Mouse (Mus musculus) MEL (cell line): ENCODE measurements around the gene Il16. TPM values are rescaled to one million over a fixed set of nuclear protein-coding genes. Genes with fewer than 3 reads are reported as not detected.

ENCODE experiments used
- DNase-seq: peaks from one replicate; pipeline ENCODE4 v3.0.0; 2011; ENCODE audit warnings: low read depth, low spot score
- H3K27ac ChIP-seq: 2 replicates; pipeline ENCODE4 v1.5.1; 2012; ENCODE audit warnings: low read depth, mild to moderate bottlenecking, control low read depth, low read length, moderate library complexity; ENCODE audit not compliant: control insufficient read depth
- H3K27me3 ChIP-seq, 2 experiments: fragments of 150-350 bp in 1 of 2; sonication (generic) in 1 of 2; 2 replicates each; pipeline ENCODE4 v1.6.1; 2012; ENCODE audit warnings: low read length in 2 of 2, mild to moderate bottlenecking in 2 of 2, improper control_type of control experiment in 1 of 2, moderate library complexity in 1 of 2; ENCODE audit not compliant: insufficient read depth in 2 of 2, control insufficient read depth in 1 of 2
- H3K36me3 ChIP-seq, 2 experiments: 2 replicates each; pipeline ENCODE4 v1.6.1; 2012 to 2014; ENCODE audit warnings: low read length in 2 of 2, improper control_type of control experiment in 1 of 2, inconsistent platforms in 1 of 2, mild to moderate bottlenecking in 1 of 2; ENCODE audit not compliant: insufficient read depth in 2 of 2, control insufficient read depth in 1 of 2
- H3K4me1 ChIP-seq, 2 experiments: fragments of 150-350 bp in 1 of 2; sonication (generic) in 1 of 2; 2 replicates each; pipeline ENCODE4 v1.6.1; 2012; ENCODE audit warnings: low read length in 2 of 2, improper control_type of control experiment in 1 of 2, mild to moderate bottlenecking in 1 of 2; ENCODE audit not compliant: insufficient read depth in 2 of 2, control insufficient read depth in 1 of 2
- H3K4me3 ChIP-seq, 2 experiments: fragments of 150-350 bp in 1 of 2; sonication (generic) in 1 of 2; 2 replicates each; pipeline ENCODE4 v1.5.1; 2012; ENCODE audit warnings: low read depth in 2 of 2, low read length in 2 of 2, mild to moderate bottlenecking in 2 of 2, moderate library complexity in 2 of 2, control low read depth in 1 of 2, improper control_type of control experiment in 1 of 2; ENCODE audit not compliant: control insufficient read depth in 1 of 2, insufficient read depth in 1 of 2
- H3K79me2 ChIP-seq: 2 replicates; pipeline ENCODE4 v1.6.1; 2012; ENCODE audit warnings: mild to moderate bottlenecking, low read length, moderate library complexity; ENCODE audit not compliant: control insufficient read depth, poor library complexity, insufficient read depth
- H3K9ac ChIP-seq: 2 replicates; pipeline ENCODE4 v1.6.1; 2012; ENCODE audit warnings: low read depth, mild to moderate bottlenecking, control low read depth, low read length, moderate library complexity; ENCODE audit not compliant: control insufficient read depth, poor library complexity, severe bottlenecking
- H3K9me3 ChIP-seq: fragments of 150-350 bp; sonication (generic); replicated peaks from 2 replicates; pipeline ENCODE4 v1.6.1; 2012; ENCODE audit warnings: mild to moderate bottlenecking, low read length, improper control_type of control experiment, moderate library complexity; ENCODE audit not compliant: insufficient read depth
- BHLHE40 ChIP-seq: IDR thresholded peaks from 2 replicates; pipeline ENCODE4 v1.6.1; 2012; ENCODE audit warnings: low read depth, mild to moderate bottlenecking, inconsistent platforms, low read length, improper control_type of control experiment, borderline replicate concordance
- E2F4 ChIP-seq: IDR thresholded peaks from 2 replicates; pipeline ENCODE4 v1.6.1; 2011; ENCODE audit warnings: low read depth, low read length, improper control_type of control experiment, borderline replicate concordance
- ETS1 ChIP-seq: IDR thresholded peaks from 2 replicates; pipeline ENCODE4 v1.6.1; 2012; ENCODE audit warnings: low read depth, mild to moderate bottlenecking, inconsistent platforms, low read length, improper control_type of control experiment, moderate library complexity
- GABPA ChIP-seq: IDR thresholded peaks from 2 replicates; pipeline ENCODE4 v1.6.1; 2012; ENCODE audit warnings: low read depth, mild to moderate bottlenecking, inconsistent platforms, low read length, improper control_type of control experiment, moderate library complexity
- GATA1 ChIP-seq: IDR thresholded peaks from 2 replicates; pipeline ENCODE4 v1.6.1; 2011; ENCODE audit warnings: low read depth, low read length, improper control_type of control experiment
- HCFC1 ChIP-seq: IDR thresholded peaks from 2 replicates; pipeline ENCODE4 v1.6.1; 2012; ENCODE audit warnings: low read depth, mild to moderate bottlenecking, inconsistent platforms, low read length, improper control_type of control experiment, moderate library complexity
- JUND ChIP-seq: IDR thresholded peaks from 2 replicates; pipeline ENCODE4 v1.6.1; 2011; ENCODE audit warnings: low read depth, mild to moderate bottlenecking, improper control_type of control experiment, low read length
- KAT2A ChIP-seq: conservative IDR thresholded peaks from 2 replicates; pipeline ENCODE4 v1.6.1; 2012; ENCODE audit warnings: low read depth, low read length, improper control_type of control experiment, inconsistent platforms
- MAFK ChIP-seq: IDR thresholded peaks from 2 replicates; pipeline ENCODE4 v1.6.1; 2011; ENCODE audit warnings: low read depth, mild to moderate bottlenecking, low read length, improper control_type of control experiment, borderline replicate concordance
- MAZ ChIP-seq: IDR thresholded peaks from 2 replicates; pipeline ENCODE4 v1.6.1; 2012; ENCODE audit warnings: low read depth, mild to moderate bottlenecking, inconsistent platforms, low read length, improper control_type of control experiment
- MXI1 ChIP-seq: IDR thresholded peaks from 2 replicates; pipeline ENCODE4 v1.6.1; 2011; ENCODE audit warnings: mild to moderate bottlenecking, low read depth, low read length, improper control_type of control experiment
- MYC ChIP-seq: IDR thresholded peaks from 2 replicates; pipeline ENCODE4 v1.6.1; 2011; ENCODE audit warnings: low read depth, mild to moderate bottlenecking, low read length, improper control_type of control experiment, moderate library complexity
- NELFE ChIP-seq: IDR thresholded peaks from 2 replicates; pipeline ENCODE4 v1.6.1; 2011; ENCODE audit warnings: low read depth, low read length, improper control_type of control experiment
- NRF1 ChIP-seq: IDR thresholded peaks from 2 replicates; pipeline ENCODE4 v1.6.1; 2014; ENCODE audit warnings: low read depth, mild to moderate bottlenecking, inconsistent platforms, low read length, improper control_type of control experiment, moderate library complexity; ENCODE audit not compliant: poor library complexity, insufficient read depth, severe bottlenecking
- POLR2A ChIP-seq, 2 experiments: IDR thresholded peaks; 2 replicates each; pipeline ENCODE4 v1.6.1; 2011 to 2012; ENCODE audit warnings: low read length in 2 of 2, mild to moderate bottlenecking in 2 of 2, control low read depth in 1 of 2, improper control_type of control experiment in 1 of 2, low read depth in 1 of 2, moderate library complexity in 1 of 2; ENCODE audit not compliant: control insufficient read depth in 1 of 2, insufficient read depth in 1 of 2, poor library complexity in 1 of 2
- POLR2AphosphoS2 ChIP-seq: IDR thresholded peaks from 2 replicates; pipeline ENCODE4 v1.6.1; 2011; ENCODE audit warnings: low read length, improper control_type of control experiment
- POLR2AphosphoS5 ChIP-seq: IDR thresholded peaks from 2 replicates; pipeline ENCODE4 v1.6.1; 2012; ENCODE audit warnings: low read depth, borderline replicate concordance, mild to moderate bottlenecking, inconsistent platforms, low read length, moderate library complexity, mixed read lengths
- RAD21 ChIP-seq: IDR thresholded peaks from 2 replicates; pipeline ENCODE4 v1.6.1; 2011; ENCODE audit warnings: mild to moderate bottlenecking, low read depth, low read length, improper control_type of control experiment
- SIN3A ChIP-seq: IDR thresholded peaks from 2 replicates; pipeline ENCODE4 v1.6.1; 2012; ENCODE audit warnings: low read length, improper control_type of control experiment, inconsistent platforms
- SMC3 ChIP-seq: IDR thresholded peaks from 2 replicates; pipeline ENCODE4 v1.6.1; 2011; ENCODE audit warnings: low read depth, low read length, improper control_type of control experiment
- TAL1 ChIP-seq: IDR thresholded peaks from 2 replicates; pipeline ENCODE4 v1.6.1; 2012; ENCODE audit warnings: mild to moderate bottlenecking, inconsistent platforms, low read length, moderate library complexity, mixed read lengths
- TCF12 ChIP-seq: IDR thresholded peaks from 2 replicates; pipeline ENCODE4 v1.6.1; 2014; ENCODE audit warnings: low read depth, mild to moderate bottlenecking, inconsistent platforms, low read length, improper control_type of control experiment, moderate library complexity
- UBTF ChIP-seq: IDR thresholded peaks from 2 replicates; pipeline ENCODE4 v1.6.1; 2012; ENCODE audit warnings: low read depth, mild to moderate bottlenecking, inconsistent platforms, low read length, improper control_type of control experiment, moderate library complexity, borderline replicate concordance; ENCODE audit not compliant: insufficient read depth
- ZC3H11A ChIP-seq: IDR thresholded peaks from 2 replicates; pipeline ENCODE4 v1.6.1; 2012; ENCODE audit warnings: low read depth, mild to moderate bottlenecking, inconsistent platforms, low read length, improper control_type of control experiment
- ZKSCAN1 ChIP-seq: IDR thresholded peaks from 2 replicates; pipeline ENCODE4 v1.6.1; 2012; ENCODE audit warnings: low read depth, mild to moderate bottlenecking, inconsistent platforms, low read length, improper control_type of control experiment, moderate library complexity
- ZMIZ1 ChIP-seq: IDR thresholded peaks from 2 replicates; pipeline ENCODE4 v1.6.1; 2012; ENCODE audit warnings: low read depth, mild to moderate bottlenecking, inconsistent platforms, low read length, improper control_type of control experiment, moderate library complexity
- polyA plus RNA-seq, 2 experiments: library from polyadenylated mRNA; stranded (reverse) in 1 of 2; unstranded in 1 of 2; fragments of >175 nt in 1 of 2; fragments of >200 nt in 1 of 2; gene quantifications; 2 replicates each; pipeline versions ENCODE4 v1.2.1 to v1.2.4; 2012; ENCODE audit warnings: low replicate concordance in 2 of 2, low read depth in 1 of 2; ENCODE audit not compliant: insufficient read length in 2 of 2, insufficient read depth in 1 of 2, missing spikeins in 1 of 2
- total RNA-seq: library from RNA; depleted of rRNA; stranded (reverse); fragments of 300-350 nt; gene quantifications from 2 replicates; pipeline ENCODE4 v1.2.3, GENCODE M21; 2012

Il16 gene
- total and polyA plus RNA-seq, 3 experiments, result 0.04 to 0.10 TPM; not detected in 1

DNA sequence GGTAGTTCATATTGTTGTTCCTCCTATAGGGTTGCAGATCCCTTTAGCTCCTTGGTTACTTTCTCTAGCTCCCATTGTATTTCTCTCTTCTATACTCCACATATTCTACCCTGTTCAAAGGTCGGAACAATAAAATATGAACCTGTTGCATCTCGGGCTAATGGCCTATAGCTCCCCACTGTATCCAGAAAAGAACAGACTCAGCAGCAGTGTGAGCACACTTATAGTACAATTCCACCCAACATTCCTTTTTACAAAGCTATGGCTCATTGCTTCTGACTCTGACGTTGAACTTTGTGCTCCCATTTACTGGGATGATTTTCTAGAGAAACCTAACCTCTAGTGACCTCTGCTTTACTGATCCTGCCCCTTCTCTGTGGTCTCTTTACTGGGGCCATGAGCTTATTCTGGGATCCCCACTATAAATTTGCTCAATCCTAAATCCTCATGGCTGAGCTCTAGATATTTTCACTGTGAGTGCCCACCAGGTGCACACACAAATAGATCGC, 79.4 kb downstream of the Il16 start:
- no peaks in the 10 kb centered on the region for H3K4me1 ChIP-seq
- H3K79me2 ChIP-seq, result no peaks in the 10 kb centered on the region
- no peaks in the 10 kb centered on the region for H3K9me3 ChIP-seq
- DNase-seq, result no peak
- H3K4me3 ChIP-seq, result no peak overlapping the region
- H3K9ac ChIP-seq, result no peak overlapping the region
- TF ChIP-seq POLR2A (IDR thresholded peaks at IDR 0.05; ENCODE audit: control insufficient read depth in 1 of 2, insufficient read depth in 1 of 2, low read depth in 1 of 2, low read length in 2 of 2, poor library complexity in 1 of 2) (no peak), POLR2AphosphoS2 (no peak), SMC3 (no peak), ZKSCAN1 (no peak), MYC (no peak), NRF1 (no peak), GATA1 (no peak), JUND (no peak), BHLHE40 (no peak), GABPA (no peak), HCFC1 (no peak), ETS1 (no peak), TAL1 (no peak), SIN3A (no peak), ZMIZ1 (no peak), MXI1 (no peak), E2F4 (no peak), RAD21 (no peak)
- no peaks in the 10 kb centered on the region for H3K36me3 ChIP-seq
- H3K27me3 ChIP-seq, result no peaks in the 10 kb centered on the region; a peak in 1 of 4 replicates
- H3K27ac ChIP-seq, result no peak overlapping the region

DNA sequence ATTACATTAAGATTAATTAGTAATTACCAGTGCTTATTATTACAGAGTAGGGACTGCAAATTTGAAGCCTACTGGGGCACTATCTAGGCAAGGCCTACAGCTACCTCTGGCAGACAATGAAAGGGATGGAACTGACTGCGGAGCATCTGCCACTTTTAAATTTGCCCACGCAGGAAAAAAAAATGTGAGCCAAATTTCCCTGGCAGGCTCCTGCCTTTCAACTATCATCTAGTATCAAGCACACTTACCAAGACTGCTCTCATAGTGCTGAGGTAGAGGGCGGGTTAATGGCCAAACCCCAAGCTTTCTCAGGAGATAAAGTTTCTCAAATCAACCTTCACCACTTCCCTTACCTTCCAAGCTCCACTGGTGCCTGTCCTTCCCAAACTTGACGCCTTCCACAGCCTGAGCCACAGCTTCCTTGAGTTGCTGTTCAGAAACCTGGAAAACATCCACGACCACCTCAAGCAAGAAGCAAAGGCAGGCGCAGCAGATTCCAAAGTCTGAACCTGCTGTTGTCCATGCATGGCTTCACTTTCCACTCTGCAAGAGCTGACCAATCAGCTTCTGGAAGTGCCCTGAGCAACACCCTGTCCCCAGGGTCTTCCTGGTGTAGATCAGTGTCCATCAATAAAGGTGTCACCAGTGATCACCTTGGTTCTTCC, 82.7 kb downstream of the Il16 start:
- Histone ChIP-seq H3K9ac (no peak overlapping the region), H3K4me3 (no peak overlapping the region), H3K36me3 (no peaks in the 10 kb centered on the region), H3K27me3 (no peaks in the 10 kb centered on the region; a peak in 1 of 4 replicates), H3K9me3 (no peaks in the 10 kb centered on the region), H3K4me1 (no peaks in the 10 kb centered on the region), H3K27ac (no peak overlapping the region), H3K79me2 (no peaks in the 10 kb centered on the region)
- no peak for DNase-seq
- TF ChIP-seq UBTF, result no peak
- TF ChIP-seq NELFE, result no peak
- TF ChIP-seq SMC3, result no peak
- TF ChIP-seq RAD21, result no peak
- TF ChIP-seq ZC3H11A, result no peak
- no peak for TF ChIP-seq KAT2A
- TF ChIP-seq POLR2AphosphoS5, result no peak
- TF ChIP-seq MAFK, result no peak
- no peak for TF ChIP-seq TCF12
- TF ChIP-seq MAZ, result no peak
